Mouse (Mus musculus): ENCODE results near the gene Me3. TPM values are rescaled to one million over a fixed set of nuclear protein-coding genes. Genes with fewer than 3 reads are reported as not detected.

The Me3 gene
- polyA plus RNA-seq, 1 experiment from 2014 or later, result 2.5 TPM

GRCm38 (mm10) chr7:89796351-89796801 lies 164.2 kb downstream of the Me3 start:
- 41% methylated on average over 6 of the region's 6 CpGs for whole genome bisulfite sequencing
- no peaks in the 10 kb centered on the region; the same call in 1 of the 2 replicates for H3K4me1 ChIP-seq
- no peaks in the 10 kb centered on the region for H3K9me3 ChIP-seq
- no peak overlapping the region for H3K4me2 ChIP-seq
- H3K9ac ChIP-seq, result no peak overlapping the region
- no peak overlapping the region for H3K27ac ChIP-seq
- H3K27me3 ChIP-seq (replicated peaks), result no peaks in the 10 kb centered on the region
- no peak overlapping the region for H3K4me3 ChIP-seq (replicated peaks)
- ATAC-seq (ENCODE audit: insufficient read depth, low FRiP score, low read depth), result no peak
- H3K36me3 ChIP-seq, result no peaks in the 10 kb centered on the region

DNA sequence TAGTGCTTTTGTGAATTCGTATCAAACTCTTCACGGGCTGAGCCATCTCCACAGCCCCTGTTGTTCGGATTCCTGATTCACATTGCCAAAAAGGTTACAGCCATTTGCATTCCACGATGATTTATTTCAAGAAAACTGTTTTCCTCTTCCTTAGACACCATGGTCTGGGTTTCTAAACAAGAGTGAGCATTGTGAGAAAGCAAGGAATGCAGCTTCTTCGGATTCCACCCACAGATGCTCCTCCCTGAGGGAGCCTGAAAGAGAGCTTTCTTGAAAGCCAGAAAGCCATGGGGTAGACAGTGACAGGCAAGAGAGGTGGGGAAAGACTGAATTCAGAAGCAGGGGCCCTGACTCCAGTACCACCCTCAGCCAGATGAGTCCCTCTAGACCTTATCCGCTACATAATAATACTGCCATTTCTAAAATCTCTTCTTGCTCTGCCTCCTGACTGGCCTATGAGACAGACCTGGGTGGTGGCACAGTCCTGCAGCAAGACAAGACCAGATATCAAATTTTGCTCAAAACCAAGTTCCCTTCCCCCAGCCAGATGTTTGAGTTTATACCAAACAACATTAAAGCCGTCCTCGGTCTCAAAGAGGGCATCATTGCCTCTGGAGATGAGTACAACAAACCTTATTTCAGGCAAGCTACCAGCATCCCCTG lies 166.3 kb downstream of the Me3 start:
- Histone ChIP-seq H3K4me1 (no peaks in the 10 kb centered on the region; the same call in 1 of the 2 replicates), H3K36me3 (no peaks in the 10 kb centered on the region), H3K9me3 (no peaks in the 10 kb centered on the region), H3K9ac (no peak overlapping the region), H3K27ac (no peak overlapping the region), H3K4me3 (replicated peaks) (no peak overlapping the region), H3K27me3 (replicated peaks) (no peaks in the 10 kb centered on the region), H3K4me2 (no peak overlapping the region)
- 49% methylated on average over 8 of the region's 8 CpGs for WGBS
- no peak for ATAC-seq (ENCODE audit: insufficient read depth, low FRiP score, low read depth)

DNA sequence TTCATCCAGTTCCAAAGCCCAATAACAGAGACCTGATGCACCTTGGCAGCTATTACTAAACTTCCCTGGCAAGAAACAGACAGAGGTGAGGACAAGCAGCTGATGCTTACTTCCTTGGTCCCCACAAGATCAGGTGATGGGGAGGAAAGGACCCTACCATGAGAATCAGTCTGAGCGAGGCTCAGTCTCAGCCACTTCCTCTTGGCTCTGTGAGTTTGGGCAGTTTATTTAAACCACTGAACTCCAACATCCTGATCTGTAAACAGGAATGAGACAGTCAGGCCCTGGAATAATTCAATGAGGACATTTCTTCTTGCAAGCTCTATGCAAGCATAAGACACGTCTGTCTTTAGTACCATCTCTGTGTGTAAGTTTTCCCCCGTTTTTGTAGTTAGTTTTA lies 170.3 kb downstream of the Me3 start:
- no peak overlapping the region for H3K9ac ChIP-seq
- no peaks in the 10 kb centered on the region for H3K9me3 ChIP-seq
- H3K36me3 ChIP-seq, result no peaks in the 10 kb centered on the region
- no peak overlapping the region for H3K4me2 ChIP-seq
- H3K27ac ChIP-seq, result no peak overlapping the region
- H3K4me1 ChIP-seq, result no peaks in the 10 kb centered on the region; the same call in 1 of the 2 replicates
- no peaks in the 10 kb centered on the region for H3K27me3 ChIP-seq (replicated peaks)
- 63% methylated on average over 3 of the region's 3 CpGs for WGBS
- 0 out of 2 replicates have a peak, but pooled peaks have one; percentile 18 for ATAC-seq (ENCODE audit: insufficient read depth, low FRiP score, low read depth)
- H3K4me3 ChIP-seq (replicated peaks), result no peak overlapping the region

DNA sequence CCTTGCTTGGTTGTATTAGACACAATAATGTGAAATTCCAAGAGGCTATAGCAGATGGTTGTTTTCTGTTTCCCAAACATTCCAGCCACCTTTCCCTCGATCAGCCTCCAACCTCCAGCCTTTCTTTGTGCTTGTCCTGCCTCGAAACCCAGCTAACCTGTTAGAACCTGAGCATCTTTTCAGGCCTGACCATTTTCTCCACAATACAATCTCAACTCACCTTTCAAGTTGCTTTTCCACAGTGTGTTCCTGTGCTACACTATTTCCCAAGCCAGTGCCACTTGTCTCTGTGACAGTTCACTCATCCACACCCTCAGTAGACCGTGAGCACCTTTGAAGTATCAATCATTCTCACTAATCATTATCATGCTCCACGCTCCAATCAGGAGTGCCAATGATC lies 171.8 kb downstream of the Me3 start:
- WGBS, result 74% methylated on average over 4 of the region's 4 CpGs
- ATAC-seq (ENCODE audit: insufficient read depth, low FRiP score, low read depth), result no peak

GRCm38 (mm10) chr7:89809400-89809799 lies 177.2 kb downstream of the Me3 start:
- 47% methylated on average over 2 of the region's 2 CpGs for WGBS
- Histone ChIP-seq H3K4me2 (no peak overlapping the region), H3K4me1 (no peaks in the 10 kb centered on the region), H3K4me3 (replicated peaks) (no peak overlapping the region), H3K27ac (no peak overlapping the region), H3K9ac (no peak overlapping the region), H3K27me3 (replicated peaks) (no peaks in the 10 kb centered on the region), H3K36me3 (no peaks in the 10 kb centered on the region), H3K9me3 (no peaks in the 10 kb centered on the region)
- no peak for ATAC-seq (ENCODE audit: insufficient read depth, low FRiP score, low read depth)

More for the DNA sequence above, 171.8 kb downstream of the Me3 start:
- no peak overlapping the region for H3K4me3 ChIP-seq (replicated peaks)
- no peaks in the 10 kb centered on the region for H3K27me3 ChIP-seq (replicated peaks)
- H3K36me3 ChIP-seq, result no peaks in the 10 kb centered on the region
- H3K4me1 ChIP-seq, result no peaks in the 10 kb centered on the region
- no peaks in the 10 kb centered on the region for H3K9me3 ChIP-seq
- H3K9ac ChIP-seq, result no peak overlapping the region
- H3K27ac ChIP-seq, result no peak overlapping the region
- no peak overlapping the region for H3K4me2 ChIP-seq

GRCm38 (mm10) chr7:89828436-89829065 lies 196.4 kb downstream of the Me3 start:
- Histone ChIP-seq H3K9me3 (no peaks in the 10 kb centered on the region), H3K9ac (no peak overlapping the region), H3K36me3 (no peaks in the 10 kb centered on the region), H3K27me3 (replicated peaks) (no peaks in the 10 kb centered on the region), H3K4me2 (no peak overlapping the region), H3K27ac (0 out of 2 replicates have a peak overlapping the region, but pooled peaks have one; percentile 3), H3K4me3 (replicated peaks) (no peak overlapping the region), H3K4me1 (no peaks in the 10 kb centered on the region)
- no peak for ATAC-seq (ENCODE audit: insufficient read depth, low FRiP score, low read depth)
- WGBS, result 63% methylated on average over 4 of the region's 4 CpGs

DNA sequence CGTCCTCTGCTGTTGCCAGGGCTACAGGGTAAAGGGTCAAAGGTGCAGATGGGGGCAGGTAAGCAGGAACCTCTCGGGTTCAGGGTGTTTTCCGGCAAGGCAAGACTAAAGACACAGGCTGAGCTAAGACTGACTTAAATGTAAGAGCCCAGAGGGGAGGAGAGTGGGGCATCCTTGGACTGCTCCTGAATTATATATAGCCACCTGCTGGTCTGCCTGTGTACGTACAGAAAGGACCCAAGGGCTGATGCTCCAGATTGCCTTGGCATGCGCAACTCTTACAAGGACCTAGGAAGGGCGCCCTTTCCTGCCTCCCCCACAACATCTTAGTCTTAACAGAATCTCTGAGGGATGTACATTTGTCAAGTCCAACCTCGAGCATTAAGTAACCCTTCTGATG lies 197.0 kb downstream of the Me3 start:
- WGBS, result 51% methylated on average over 7 of the region's 7 CpGs
- Histone ChIP-seq H3K27ac (no peak overlapping the region), H3K4me3 (replicated peaks) (no peak overlapping the region), H3K4me1 (no peaks in the 10 kb centered on the region), H3K9me3 (no peaks in the 10 kb centered on the region), H3K36me3 (no peaks in the 10 kb centered on the region), H3K27me3 (replicated peaks) (no peaks in the 10 kb centered on the region), H3K9ac (no peak overlapping the region), H3K4me2 (no peak overlapping the region)
- ATAC-seq (ENCODE audit: insufficient read depth, low FRiP score, low read depth), result no peak

- no peaks in the 10 kb centered on the region for H3K36me3 ChIP-seq
- WGBS, result 86% methylated on average over 8 of the region's 8 CpGs
These were observed 201.3 kb downstream of the Me3 start for GRCm38 (mm10) chr7:89833521-89833920.

GRCm38 (mm10) chr7:89835566-89835965 lies 203.4 kb downstream of the Me3 start:
- 73% methylated on average over 8 of the region's 8 CpGs for WGBS
- Histone ChIP-seq H3K4me2 (no peak overlapping the region), H3K9me3 (no peaks in the 10 kb centered on the region), H3K27me3 (replicated peaks) (0 out of 2 replicates have a peak, but pooled peaks cover 3% of the 10 kb centered on the region), H3K27ac (no peak overlapping the region), H3K9ac (no peak overlapping the region), H3K4me1 (no peaks in the 10 kb centered on the region), H3K36me3 (no peaks in the 10 kb centered on the region), H3K4me3 (replicated peaks) (no peak overlapping the region)
- ATAC-seq (ENCODE audit: insufficient read depth, low FRiP score, low read depth), result no peak

More at GRCm38 (mm10) chr7:89833521-89833920, 201.3 kb downstream of the Me3 start:
- no peaks in the 10 kb centered on the region for H3K4me1 ChIP-seq
- H3K27ac ChIP-seq, result no peak overlapping the region
- H3K4me3 ChIP-seq (replicated peaks), result no peak overlapping the region
- H3K4me2 ChIP-seq, result no peak overlapping the region
- no peak overlapping the region for H3K9ac ChIP-seq
- H3K9me3 ChIP-seq, result no peaks in the 10 kb centered on the region
- no peaks in the 10 kb centered on the region for H3K27me3 ChIP-seq (replicated peaks)
- ATAC-seq (ENCODE audit: insufficient read depth, low FRiP score, low read depth), result no peak

GRCm38 (mm10) chr7:89836676-89837075 lies 204.5 kb downstream of the Me3 start:
- no peak overlapping the region for H3K27ac ChIP-seq
- H3K4me2 ChIP-seq, result no peak overlapping the region
- no peaks in the 10 kb centered on the region for H3K4me1 ChIP-seq
- 92% methylated on average over 7 of the region's 7 CpGs for WGBS
- no peaks in the 10 kb centered on the region for H3K36me3 ChIP-seq
- H3K4me3 ChIP-seq (replicated peaks), result no peak overlapping the region
- H3K27me3 ChIP-seq (replicated peaks), result 0 out of 2 replicates have a peak, but pooled peaks cover 3% of the 10 kb centered on the region
- H3K9me3 ChIP-seq, result no peaks in the 10 kb centered on the region
- no peak overlapping the region for H3K9ac ChIP-seq
- ATAC-seq (ENCODE audit: insufficient read depth, low FRiP score, low read depth), result no peak

DNA sequence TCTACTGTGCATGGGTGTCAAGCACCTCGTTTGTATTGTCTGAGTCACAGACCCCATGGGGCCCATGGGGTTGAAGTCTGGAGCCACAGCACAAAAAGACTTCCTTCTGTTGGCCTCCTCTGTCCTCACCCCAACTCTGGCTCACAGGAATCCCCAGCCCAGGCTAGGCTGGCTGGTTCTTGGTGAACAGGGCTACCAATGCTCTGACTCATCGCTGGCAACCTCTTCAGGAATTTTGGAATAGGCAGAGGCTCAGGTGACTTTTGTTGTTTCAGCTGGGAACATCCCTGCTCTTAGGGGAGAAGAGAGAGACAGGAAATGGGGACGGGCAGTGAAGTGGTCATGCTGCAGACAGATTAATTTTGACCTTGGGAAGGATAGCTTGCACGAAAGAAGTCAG lies 205.6 kb downstream of the Me3 start:
- 51% methylated on average over 4 of the region's 4 CpGs for WGBS
- no peaks in the 10 kb centered on the region for H3K9me3 ChIP-seq
- no peaks in the 10 kb centered on the region for H3K4me1 ChIP-seq
- ATAC-seq (ENCODE audit: insufficient read depth, low FRiP score, low read depth), result no peak
- no peak overlapping the region for H3K27ac ChIP-seq
- H3K4me3 ChIP-seq (replicated peaks), result no peak overlapping the region
- no peak overlapping the region for H3K4me2 ChIP-seq
- H3K36me3 ChIP-seq, result no peaks in the 10 kb centered on the region
- 0 out of 2 replicates have a peak, but pooled peaks cover 3% of the 10 kb centered on the region for H3K27me3 ChIP-seq (replicated peaks)
- no peak overlapping the region for H3K9ac ChIP-seq

DNA sequence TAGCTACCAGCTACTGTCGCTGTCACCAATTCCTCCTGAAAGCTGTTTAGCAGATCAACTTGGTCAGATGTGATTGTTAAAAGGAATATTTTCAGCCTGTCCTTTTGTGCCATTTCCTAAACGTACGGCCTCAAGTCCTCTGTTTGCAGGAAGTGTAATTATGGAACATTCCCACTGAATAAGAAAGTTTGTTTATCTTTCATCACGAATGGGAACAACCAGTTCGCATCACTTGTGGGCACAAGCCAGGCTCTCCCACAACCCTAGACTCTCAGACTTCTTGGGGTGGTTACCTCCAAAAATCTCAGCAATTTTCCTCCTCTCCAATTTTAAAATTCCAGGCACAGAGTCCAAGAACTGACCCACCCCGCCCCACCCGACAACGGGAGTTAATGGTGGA lies 207.5 kb downstream of the Me3 start:
- no peak overlapping the region for H3K9ac ChIP-seq
- H3K9me3 ChIP-seq, result no peaks in the 10 kb centered on the region
- 0 out of 2 replicates have a peak, but pooled peaks cover 3% of the 10 kb centered on the region for H3K27me3 ChIP-seq (replicated peaks)
- H3K4me3 ChIP-seq (replicated peaks), result no peak overlapping the region
- H3K36me3 ChIP-seq, result no peaks in the 10 kb centered on the region
- ATAC-seq (ENCODE audit: insufficient read depth, low FRiP score, low read depth), result no peak
- H3K27ac ChIP-seq, result no peak overlapping the region
- no peaks in the 10 kb centered on the region for H3K4me1 ChIP-seq
- no peak overlapping the region for H3K4me2 ChIP-seq
- WGBS, result 64% methylated on average over 8 of the region's 8 CpGs

Data from stomach, embryonic 15.5 days (tissue).